Mouse (Mus musculus) left cerebral cortex, adult 8-10 months (tissue): Measurements from ENCODE around the gene Ssxb9. TPM values are rescaled to one million over a fixed set of nuclear protein-coding genes. Genes with fewer than 3 reads are reported as not detected.
"Not testable (repeated sequence)": the region's sequence is repeated elsewhere in the genome, so short reads cannot be mapped to it uniquely, and the experiment has no call there.

Source experiments
- DNase-seq, 2 experiments: peaks; one replicate each; pipeline ENCODE4 v3.0.0; 2022; ENCODE audit warnings: low spot score in 2 of 2
- total RNA-seq, 4 experiments: library from RNA; stranded (reverse); gene quantifications; 2 replicates each; pipeline ENCODE4 v1.2.4; 2022

Ssxb9 gene
- not detected for total RNA-seq

DNA sequence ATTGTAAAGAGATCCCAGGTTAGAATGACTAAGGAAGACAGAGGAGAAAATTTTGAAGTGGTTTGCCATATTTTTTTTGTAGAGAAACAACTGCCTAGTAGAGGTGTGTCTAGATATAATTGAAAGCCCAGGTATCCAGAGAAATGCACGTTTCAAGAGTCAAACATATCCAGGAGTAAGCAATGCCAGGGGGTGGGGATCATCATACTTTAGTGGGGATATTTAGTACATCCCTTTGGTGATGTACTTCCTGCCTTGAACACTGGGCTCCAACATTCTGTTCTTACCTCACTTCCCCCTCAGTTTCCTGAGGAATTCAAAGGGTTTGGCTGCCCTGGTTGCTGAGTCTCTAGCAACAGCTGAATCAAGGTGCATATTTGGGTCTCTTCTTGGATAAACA lies at the start of gene Ssxb9:
Gene Ssxb9, plus strand, starts transcription at position 301 of the 400 bp plus-strand sequence.
- DNase-seq, result not testable (repeated sequence)

- no peak for DNase-seq
Observed at GRCm38 (mm10) chrX:8327124-8327523, 39.7 kb upstream of the Ssxb9 start, which contains the start of gene Ssxb10. Ssxb10 (plus strand) TSS chrX:8327424.

GRCm38 (mm10) chrX:8413005-8413404 lies 46.2 kb downstream of the Ssxb9 start, which contains the start of gene Ssxb1:
Ssxb1 (plus strand) TSS chrX:8413305.
- not testable (repeated sequence) for DNase-seq

Other genes starting within 250 kb of the Ssxb9 start
- 100 to 1,000 TPM; 176 to 202 (median 193) TPM for gene Wdr13, start 234.1 kb upstream of the Ssxb9 start, total RNA-seq
- gene Rbm3, start 221.1 kb upstream of the Ssxb9 start, total RNA-seq, result 100 to 1,000 TPM; 134 to 198 (median 155) TPM
- gene Tbc1d25, start 190.8 kb upstream of the Ssxb9 start, total RNA-seq, result 10 to 100 TPM; 12.7 to 15.0 (median 14.8) TPM
- 10 to 100 TPM; 27.4 to 35.9 (median 33.1) TPM for gene Ebp, start 173.5 kb upstream of the Ssxb9 start, total RNA-seq
- gene Porcn, start 160.5 kb upstream of the Ssxb9 start, total RNA-seq, result 10 to 100 TPM; 66.0 to 71.8 (median 70.8) TPM
- gene Ftsj1, start 114.6 kb upstream of the Ssxb9 start, total RNA-seq, result 10 to 100 TPM; 21.8 to 24.3 (median 23.1) TPM
- gene Slc38a5, start 95.8 kb upstream of the Ssxb9 start, total RNA-seq, result 1 to 10 TPM; 3.0 to 4.2 (median 3.7) TPM
- gene Ssxb10, start 39.6 kb upstream of the Ssxb9 start, total RNA-seq, result not detected
- not detected for gene Ssxb1, start 46.3 kb downstream of the Ssxb9 start, total RNA-seq
- gene Ssxb2, start 94.7 kb downstream of the Ssxb9 start, total RNA-seq, result not detected
- not detected for gene Gm14459, start 158.0 kb downstream of the Ssxb9 start, total RNA-seq
- gene Ssxb6, start 181.3 kb downstream of the Ssxb9 start, total RNA-seq, result not detected
- not detected for gene Ssxb3, start 224.8 kb downstream of the Ssxb9 start, total RNA-seq